Mouse (Mus musculus) intestine, embryonic 16.5 days (tissue): ENCODE data around the gene Acbd3. TPM values are rescaled to one million over a fixed set of nuclear protein-coding genes. Genes with fewer than 3 reads are reported as not detected.

Experiments used
- ATAC-seq: fragments of 200-750 bp; cut with Nextera tagmentation; 2 replicates; pipeline ENCODE4 v1.8.0; 2017; ENCODE audit warnings: moderate TSS enrichment, moderate library complexity
- H3K27ac ChIP-seq: fragments of 300-500 bp; sonication (generic); 2 replicates; pipeline ENCODE4 v1.5.1; 2014; ENCODE audit warnings: mild to moderate bottlenecking, low read length
- H3K27me3 ChIP-seq: fragments of 300-500 bp; sonication (generic); replicated peaks from 2 replicates; pipeline ENCODE4 v1.6.1; 2014; ENCODE audit warnings: low read length, control low read depth, mixed read lengths; ENCODE audit not compliant: control insufficient read depth, insufficient read depth
- H3K36me3 ChIP-seq: fragments of 300-500 bp; sonication (generic); 2 replicates; pipeline ENCODE4 v1.6.1; 2014; ENCODE audit warnings: low read length, control low read depth; ENCODE audit not compliant: control insufficient read depth, insufficient read depth
- H3K4me1 ChIP-seq: fragments of 300-500 bp; sonication (generic); 2 replicates; pipeline ENCODE4 v1.6.1; 2014; ENCODE audit warnings: low read length, control low read depth, mixed read lengths; ENCODE audit not compliant: control insufficient read depth, insufficient read depth
- H3K4me2 ChIP-seq: fragments of 300-500 bp; sonication (generic); 2 replicates; pipeline ENCODE4 v1.6.1; 2014; ENCODE audit warnings: low read depth, low read length, control low read depth
- H3K4me3 ChIP-seq: fragments of 300-500 bp; sonication (generic); 2 replicates; pipeline ENCODE4 v1.5.1; 2014; ENCODE audit warnings: mild to moderate bottlenecking, low read length
- H3K9ac ChIP-seq: fragments of 300-500 bp; sonication (generic); 2 replicates; pipeline ENCODE4 v1.6.1; 2014; ENCODE audit warnings: low read depth, low read length
- H3K9me3 ChIP-seq: fragments of 300-500 bp; sonication (generic); 2 replicates; pipeline ENCODE4 v1.6.1; 2016; ENCODE audit warnings: low read length, control low read depth; ENCODE audit not compliant: control insufficient read depth
- WGBS: fragments of 180-500 bp; shearing (Covaris S2); extraction: QIAGEN DNeasy Blood & Tissue Kit; methylation state at CpG from one replicate; pipeline ENCODE4 v1.1.7; 2014; 5-methylcytosine and 5-hydroxymethylcytosine counted together
- polyA plus RNA-seq: library from polyadenylated mRNA; unstranded; fragments of >200 nt; fragmentation: Nextera tagmentation; extraction: Ambion mirVana; gene quantifications from 2 replicates; pipeline ENCODE4 v1.2.1, GENCODE M21; 2015

The Acbd3 gene
- polyA plus RNA-seq, 1 experiment from 2014 or later: 17.1 TPM

- Histone ChIP-seq H3K4me3 (peak overlapping the region; percentile 77), H3K9ac (peak overlapping the region; percentile 96), H3K27me3 (no peaks in the 10 kb centered on the region), H3K4me2 (peak overlapping the region; percentile 93), H3K27ac (peak overlapping the region; percentile 100), H3K9me3 (no peaks in the 10 kb centered on the region; the same call in 1 of the 2 replicates), H3K4me1 (peaks cover 22% of the 10 kb centered on the region), H3K36me3 (no peaks in the 10 kb centered on the region)
- ATAC-seq: peak; percentile 3
- 6% methylated on average over 10 of the region's 10 CpGs for WGBS
These were observed 51.4 kb downstream of the Acbd3 start for GRCm38 (mm10) chr1:180777289-180777659.

DNA sequence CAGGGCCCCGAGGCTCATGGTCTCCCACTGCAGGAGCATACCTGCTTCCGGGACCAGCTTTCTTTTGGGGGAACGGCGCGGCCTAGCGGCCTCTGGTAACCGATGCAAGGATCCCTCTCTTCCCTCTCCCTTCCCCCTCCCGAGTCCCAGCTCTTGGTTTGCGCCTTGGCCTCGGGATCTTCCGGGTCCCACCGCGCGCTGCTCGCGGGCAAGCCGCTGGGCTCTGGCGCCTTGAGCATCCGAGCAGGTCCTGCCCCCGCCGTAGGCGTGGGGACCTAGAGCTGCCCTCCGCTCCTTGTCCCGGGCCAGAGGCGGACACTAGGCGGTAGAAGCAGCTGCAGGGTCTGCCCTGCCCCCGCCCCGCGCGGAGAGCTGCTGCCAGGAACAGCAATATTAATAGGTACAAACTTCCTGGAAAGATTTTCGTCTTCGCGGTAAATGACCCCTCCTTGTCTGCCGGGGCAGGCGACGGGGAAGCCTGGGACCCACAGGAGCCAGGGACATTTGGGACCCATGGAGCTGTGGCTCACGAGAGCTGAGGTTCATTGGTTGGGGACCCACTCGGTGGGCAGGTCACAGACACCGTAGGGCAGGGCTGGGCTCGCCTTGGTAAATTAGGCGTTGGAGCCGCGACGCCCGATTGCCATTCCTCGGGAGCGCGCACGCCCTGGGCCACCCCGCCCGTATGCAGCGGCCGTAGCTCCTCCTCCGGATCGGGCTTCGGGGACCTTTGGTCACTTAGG, 52.0 kb downstream of the Acbd3 start:
- peak; percentile 80 for ATAC-seq
- WGBS: under 1% methylated on average over 56 of the region's 56 CpGs

GRCm38 (mm10) chr1:180778403-180778754, 52.5 kb downstream of the Acbd3 start:
- no peak for ATAC-seq
- H3K9me3 ChIP-seq: no peaks in the 10 kb centered on the region; the same call in 1 of the 2 replicates
- H3K27ac ChIP-seq: peak overlapping the region; percentile 100
- peak overlapping the region; percentile 93 for H3K4me2 ChIP-seq
- H3K4me1 ChIP-seq: peaks cover 27% of the 10 kb centered on the region
- no peaks in the 10 kb centered on the region for H3K36me3 ChIP-seq
- WGBS: under 1% methylated on average over 13 of the region's 13 CpGs
- H3K27me3 ChIP-seq: no peaks in the 10 kb centered on the region
- peak overlapping the region; percentile 77 for H3K4me3 ChIP-seq
- H3K9ac ChIP-seq: peak overlapping the region; percentile 96

More for the DNA sequence above, 52.0 kb downstream of the Acbd3 start:
- Histone ChIP-seq H3K4me1 (peaks cover 22% of the 10 kb centered on the region), H3K27ac (peak overlapping the region; percentile 100), H3K9ac (peak overlapping the region; percentile 96), H3K9me3 (no peaks in the 10 kb centered on the region; the same call in 1 of the 2 replicates), H3K4me2 (peak overlapping the region; percentile 93), H3K4me3 (peak overlapping the region; percentile 77), H3K27me3 (no peaks in the 10 kb centered on the region), H3K36me3 (no peaks in the 10 kb centered on the region)

GRCm38 (mm10) chr1:180778941-180779340, 53.1 kb downstream of the Acbd3 start:
- Histone ChIP-seq H3K9me3 (no peaks in the 10 kb centered on the region; the same call in 1 of the 2 replicates), H3K4me2 (peak overlapping the region; percentile 93), H3K36me3 (no peaks in the 10 kb centered on the region), H3K27ac (peak overlapping the region; percentile 100), H3K4me1 (peaks cover 32% of the 10 kb centered on the region), H3K4me3 (peak overlapping the region; percentile 77), H3K9ac (peak overlapping the region; percentile 96; the same call in 1 of the 2 replicates), H3K27me3 (no peaks in the 10 kb centered on the region)
- 81% methylated on average over 10 of the region's 10 CpGs for WGBS
- ATAC-seq: no peak

DNA sequence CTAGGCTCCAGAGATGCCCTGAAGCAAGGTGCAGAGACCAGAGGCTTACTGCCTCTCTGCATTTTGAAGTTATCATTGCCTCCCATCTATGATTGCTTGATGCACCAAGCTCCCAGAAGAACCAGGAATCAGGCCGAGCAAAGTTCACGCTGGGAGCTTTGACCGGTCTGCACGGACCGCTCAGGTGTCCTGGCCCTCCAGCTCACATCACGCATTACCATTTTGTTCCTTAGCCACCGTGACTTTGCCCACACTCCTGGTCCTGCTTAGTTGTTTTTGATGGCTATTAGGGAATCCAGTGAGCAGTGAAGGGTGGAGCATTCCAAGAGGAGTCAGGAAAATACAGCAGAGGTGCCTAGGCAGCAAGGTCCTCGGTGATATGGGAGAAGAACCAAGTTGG, 54.4 kb downstream of the Acbd3 start:
- H3K9me3 ChIP-seq: no peaks in the 10 kb centered on the region
- peak overlapping the region; percentile 98 for H3K27ac ChIP-seq
- H3K36me3 ChIP-seq: no peaks in the 10 kb centered on the region
- WGBS: 82% methylated on average over 8 of the region's 8 CpGs
- ATAC-seq: no peak
- H3K4me3 ChIP-seq: no peak overlapping the region
- no peaks in the 10 kb centered on the region for H3K27me3 ChIP-seq
- peaks cover 30% of the 10 kb centered on the region for H3K4me1 ChIP-seq
- 0 out of 2 replicates have a peak overlapping the region, but pooled peaks have one; percentile 1 for H3K4me2 ChIP-seq
- H3K9ac ChIP-seq: no peak overlapping the region

DNA sequence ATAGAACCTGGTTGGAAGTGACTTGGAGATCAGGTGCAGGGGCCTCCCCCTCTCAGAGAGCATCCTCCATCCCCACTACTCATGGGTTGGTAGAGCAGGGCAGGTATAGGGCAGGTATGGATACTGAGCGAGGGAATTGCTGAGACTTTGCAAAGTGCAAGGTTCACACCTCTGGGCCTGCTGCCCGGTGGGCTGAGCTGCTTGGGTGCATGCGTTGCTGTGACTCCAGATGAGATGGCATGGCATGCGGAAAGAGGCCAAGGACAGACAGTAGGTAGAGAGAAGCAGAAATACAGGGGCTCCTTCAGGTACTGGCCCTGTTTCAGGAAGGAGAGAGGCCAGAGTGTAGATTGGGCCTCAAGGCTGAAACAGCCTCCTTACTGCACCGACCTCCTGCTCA, 55.4 kb downstream of the Acbd3 start:
- H3K27ac ChIP-seq: peak overlapping the region; percentile 98
- peaks cover 21% of the 10 kb centered on the region for H3K4me1 ChIP-seq
- H3K27me3 ChIP-seq: no peaks in the 10 kb centered on the region
- peak overlapping the region; percentile 45; the same call in 1 of the 2 replicates for H3K9ac ChIP-seq
- ATAC-seq: peak; percentile 50
- no peak overlapping the region; the same call in 1 of the 2 replicates for H3K4me2 ChIP-seq
- no peaks in the 10 kb centered on the region for H3K36me3 ChIP-seq
- H3K4me3 ChIP-seq: no peak overlapping the region
- WGBS: 54% methylated on average over 5 of the region's 5 CpGs
- no peaks in the 10 kb centered on the region for H3K9me3 ChIP-seq

- 0 out of 2 replicates have a peak, but pooled peaks have one; percentile 9 for ATAC-seq
- Histone ChIP-seq H3K27me3 (no peaks in the 10 kb centered on the region), H3K4me3 (no peak overlapping the region), H3K4me1 (peaks cover 16% of the 10 kb centered on the region), H3K36me3 (no peaks in the 10 kb centered on the region), H3K9me3 (no peaks in the 10 kb centered on the region), H3K9ac (no peak overlapping the region), H3K27ac (peak overlapping the region; percentile 81), H3K4me2 (no peak overlapping the region)
- WGBS: 60% methylated on average over 9 of the region's 9 CpGs
These were observed 57.2 kb downstream of the Acbd3 start for GRCm38 (mm10) chr1:180782906-180783579.

DNA sequence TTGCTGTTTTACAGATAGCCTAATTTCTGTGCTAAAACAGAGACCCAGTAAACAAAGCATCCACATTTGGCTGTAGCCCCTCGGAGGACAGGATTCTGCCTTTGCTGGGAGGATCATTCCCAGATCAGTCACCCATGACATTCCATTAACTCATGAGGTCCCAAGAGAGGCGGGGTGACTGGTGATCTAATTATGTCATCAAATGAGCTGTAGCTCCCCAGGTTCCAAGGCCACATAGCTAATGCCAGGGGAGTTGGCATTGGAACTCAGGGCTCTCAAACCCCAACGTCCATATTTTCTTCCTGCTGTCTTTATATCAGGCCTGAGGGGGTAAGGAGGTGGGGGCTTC, 57.7 kb downstream of the Acbd3 start:
- H3K27me3 ChIP-seq: no peaks in the 10 kb centered on the region
- H3K9ac ChIP-seq: no peak overlapping the region
- no peaks in the 10 kb centered on the region for H3K9me3 ChIP-seq
- H3K36me3 ChIP-seq: no peaks in the 10 kb centered on the region
- H3K4me2 ChIP-seq: no peak overlapping the region
- no peak for ATAC-seq
- no peak overlapping the region for H3K4me3 ChIP-seq
- 45% methylated on average over 3 of the region's 3 CpGs for WGBS
- H3K27ac ChIP-seq: peak overlapping the region; percentile 81
- H3K4me1 ChIP-seq: peaks cover 16% of the 10 kb centered on the region

DNA sequence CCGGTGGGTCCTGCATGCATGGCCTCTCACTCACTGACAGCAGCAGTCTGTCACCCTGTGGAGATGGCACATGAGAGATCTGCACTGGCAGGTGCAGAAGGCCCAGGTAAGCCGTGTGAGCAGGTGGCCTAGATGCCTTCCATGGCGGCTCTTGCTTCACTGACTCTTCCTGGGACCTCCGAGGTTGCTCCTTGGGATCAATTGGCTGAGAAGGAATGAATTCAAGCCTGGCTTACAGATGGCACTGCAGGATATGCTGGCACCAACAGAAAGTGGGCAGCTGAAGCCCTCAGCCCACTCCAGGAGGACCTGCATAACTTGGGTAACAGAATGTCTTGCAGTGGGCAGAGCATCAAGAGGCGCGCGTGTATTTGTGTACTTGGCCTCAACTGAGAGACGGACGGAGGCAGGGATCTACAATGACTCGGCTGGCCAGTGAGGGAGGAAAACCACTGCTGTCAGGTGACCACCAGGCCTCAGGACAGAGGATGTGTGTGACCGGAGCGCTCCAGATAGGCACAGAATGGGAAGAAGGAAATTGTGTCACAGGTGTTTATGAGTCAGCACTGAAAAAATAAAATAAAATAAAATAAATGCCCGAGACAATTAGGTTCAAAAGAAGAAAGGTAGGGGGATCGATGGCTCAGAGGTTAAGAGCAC, 66.1 kb downstream of the Acbd3 start:
- peaks cover 11% of the 10 kb centered on the region for H3K4me1 ChIP-seq
- WGBS: 87% methylated on average over 14 of the region's 14 CpGs
- H3K27ac ChIP-seq: no peak overlapping the region
- no peak overlapping the region for H3K4me2 ChIP-seq
- H3K9me3 ChIP-seq: no peaks in the 10 kb centered on the region
- no peaks in the 10 kb centered on the region for H3K36me3 ChIP-seq
- H3K9ac ChIP-seq: no peak overlapping the region
- no peak overlapping the region for H3K4me3 ChIP-seq
- no peak for ATAC-seq
- H3K27me3 ChIP-seq: no peaks in the 10 kb centered on the region
